Mouse (Mus musculus): ENCODE measurements around the gene Lrrk1. TPM values are rescaled to one million over a fixed set of nuclear protein-coding genes. Genes with fewer than 3 reads are reported as not detected.

Gene Lrrk1
- polyA plus RNA-seq, 1 experiment from 2014 or later: 16.2 TPM

GRCm38 (mm10) chr7:66292552-66293376, 95.4 kb downstream of the Lrrk1 start:
- no peak overlapping the region for H3K4me3 ChIP-seq
- H3K4me1 ChIP-seq: peaks cover 16% of the 10 kb centered on the region
- no peaks in the 10 kb centered on the region for H3K27me3 ChIP-seq
- ATAC-seq (ENCODE audit: insufficient number of reproducible peaks, low FRiP score, low TSS enrichment, low read depth): no peak
- peaks cover 57% of the 10 kb centered on the region for H3K36me3 ChIP-seq
- no peak overlapping the region for H3K4me2 ChIP-seq
- 59% methylated on average over 19 of the region's 19 CpGs for WGBS
- no peak overlapping the region for H3K27ac ChIP-seq
- H3K9ac ChIP-seq: no peak overlapping the region
- H3K9me3 ChIP-seq: no peaks in the 10 kb centered on the region

GRCm38 (mm10) chr7:66292010-66292409, 96.1 kb downstream of the Lrrk1 start:
- Histone ChIP-seq H3K4me2 (no peak overlapping the region), H3K9me3 (no peaks in the 10 kb centered on the region), H3K4me3 (no peak overlapping the region), H3K4me1 (peaks cover 12% of the 10 kb centered on the region), H3K27me3 (no peaks in the 10 kb centered on the region), H3K27ac (no peak overlapping the region), H3K9ac (no peak overlapping the region), H3K36me3 (peaks cover 64% of the 10 kb centered on the region)
- no peak for ATAC-seq (ENCODE audit: insufficient number of reproducible peaks, low FRiP score, low TSS enrichment, low read depth)
- 87% methylated on average over 8 of the region's 8 CpGs for WGBS

- Histone ChIP-seq H3K9ac (no peak overlapping the region), H3K36me3 (peaks cover 46% of the 10 kb centered on the region), H3K4me3 (no peak overlapping the region), H3K9me3 (no peaks in the 10 kb centered on the region), H3K27me3 (no peaks in the 10 kb centered on the region), H3K27ac (no peak overlapping the region), H3K4me2 (no peak overlapping the region), H3K4me1 (no peaks in the 10 kb centered on the region)
- ATAC-seq (ENCODE audit: insufficient number of reproducible peaks, low FRiP score, low TSS enrichment, low read depth): no peak
- 34% methylated on average over 10 of the region's 10 CpGs for WGBS
Measured at GRCm38 (mm10) chr7:66282984-66283612, 105.1 kb downstream of the Lrrk1 start.

- WGBS: 80% methylated on average over 12 of the region's 12 CpGs
- H3K27me3 ChIP-seq: no peaks in the 10 kb centered on the region
Measured at GRCm38 (mm10) chr7:66282265-66282664, 105.9 kb downstream of the Lrrk1 start.

GRCm38 (mm10) chr7:66278001-66278400, 110.1 kb downstream of the Lrrk1 start:
- H3K4me3 ChIP-seq: no peak overlapping the region
- H3K4me1 ChIP-seq: no peaks in the 10 kb centered on the region
- H3K9ac ChIP-seq: no peak overlapping the region
- no peaks in the 10 kb centered on the region for H3K27me3 ChIP-seq
- peaks cover 52% of the 10 kb centered on the region for H3K36me3 ChIP-seq
- WGBS: 91% methylated on average over 3 of the region's 3 CpGs
- H3K4me2 ChIP-seq: no peak overlapping the region
- H3K9me3 ChIP-seq: no peaks in the 10 kb centered on the region
- no peak overlapping the region for H3K27ac ChIP-seq
- ATAC-seq (ENCODE audit: insufficient number of reproducible peaks, low FRiP score, low TSS enrichment, low read depth): no peak

More at GRCm38 (mm10) chr7:66282265-66282664, 105.9 kb downstream of the Lrrk1 start:
- ATAC-seq (ENCODE audit: insufficient number of reproducible peaks, low FRiP score, low TSS enrichment, low read depth): no peak
- Histone ChIP-seq H3K4me3 (no peak overlapping the region), H3K9me3 (no peaks in the 10 kb centered on the region), H3K9ac (no peak overlapping the region), H3K27ac (no peak overlapping the region), H3K4me1 (no peaks in the 10 kb centered on the region), H3K36me3 (peaks cover 41% of the 10 kb centered on the region), H3K4me2 (no peak overlapping the region)

GRCm38 (mm10) chr7:66273494-66273893, 114.7 kb downstream of the Lrrk1 start:
- Histone ChIP-seq H3K9me3 (no peaks in the 10 kb centered on the region), H3K9ac (no peak overlapping the region), H3K27me3 (no peaks in the 10 kb centered on the region), H3K27ac (no peak overlapping the region), H3K4me3 (no peak overlapping the region), H3K36me3 (peaks cover 66% of the 10 kb centered on the region), H3K4me2 (no peak overlapping the region), H3K4me1 (no peaks in the 10 kb centered on the region)
- no peak for ATAC-seq (ENCODE audit: insufficient number of reproducible peaks, low FRiP score, low TSS enrichment, low read depth)
- WGBS: 93% methylated on average over 5 of the region's 5 CpGs

- H3K9ac ChIP-seq: no peak overlapping the region
- 71% methylated on average over 6 of the region's 6 CpGs for WGBS
- H3K27ac ChIP-seq: no peak overlapping the region
- ATAC-seq (ENCODE audit: insufficient number of reproducible peaks, low FRiP score, low TSS enrichment, low read depth): no peak
- H3K9me3 ChIP-seq: no peaks in the 10 kb centered on the region
- no peaks in the 10 kb centered on the region for H3K4me1 ChIP-seq
- H3K27me3 ChIP-seq: no peaks in the 10 kb centered on the region
- H3K36me3 ChIP-seq: peaks cover 56% of the 10 kb centered on the region
- no peak overlapping the region for H3K4me2 ChIP-seq
- no peak overlapping the region for H3K4me3 ChIP-seq
Measured at GRCm38 (mm10) chr7:66271226-66271625, 116.9 kb downstream of the Lrrk1 start.

- whole genome bisulfite sequencing: 88% methylated on average over 6 of the region's 6 CpGs
- no peak overlapping the region for H3K9ac ChIP-seq
- H3K4me1 ChIP-seq: 0 out of 2 replicates have a peak, but pooled peaks cover 4% of the 10 kb centered on the region
- no peak overlapping the region for H3K4me3 ChIP-seq
- no peaks in the 10 kb centered on the region for H3K27me3 ChIP-seq
- H3K4me2 ChIP-seq: no peak overlapping the region
- ATAC-seq (ENCODE audit: insufficient number of reproducible peaks, low FRiP score, low TSS enrichment, low read depth): no peak
- no peak overlapping the region for H3K27ac ChIP-seq
- H3K9me3 ChIP-seq: no peaks in the 10 kb centered on the region
- H3K36me3 ChIP-seq: peaks cover 55% of the 10 kb centered on the region
Measured at GRCm38 (mm10) chr7:66266942-66267850, 121.0 kb downstream of the Lrrk1 start.

- H3K36me3 ChIP-seq: peaks cover 54% of the 10 kb centered on the region
- H3K27ac ChIP-seq: no peak overlapping the region
- no peak for ATAC-seq (ENCODE audit: insufficient number of reproducible peaks, low FRiP score, low TSS enrichment, low read depth)
- H3K27me3 ChIP-seq: no peaks in the 10 kb centered on the region
- H3K4me2 ChIP-seq: no peak overlapping the region
- no peak overlapping the region for H3K9ac ChIP-seq
- H3K4me1 ChIP-seq: peaks cover 16% of the 10 kb centered on the region
- 68% methylated on average over 5 of the region's 5 CpGs for WGBS
- no peak overlapping the region for H3K4me3 ChIP-seq
- no peaks in the 10 kb centered on the region for H3K9me3 ChIP-seq
Measured at GRCm38 (mm10) chr7:66263421-66263820, 124.7 kb downstream of the Lrrk1 start.

GRCm38 (mm10) chr7:66262570-66263156, 125.5 kb downstream of the Lrrk1 start:
- peaks cover 57% of the 10 kb centered on the region for H3K36me3 ChIP-seq
- H3K4me3 ChIP-seq: no peak overlapping the region
- H3K4me2 ChIP-seq: no peak overlapping the region
- no peaks in the 10 kb centered on the region for H3K9me3 ChIP-seq
- H3K9ac ChIP-seq: no peak overlapping the region
- H3K4me1 ChIP-seq: peaks cover 16% of the 10 kb centered on the region
- H3K27ac ChIP-seq: no peak overlapping the region
- H3K27me3 ChIP-seq: no peaks in the 10 kb centered on the region
- ATAC-seq (ENCODE audit: insufficient number of reproducible peaks, low FRiP score, low TSS enrichment, low read depth): no peak
- WGBS: 94% methylated on average over 13 of the region's 13 CpGs

GRCm38 (mm10) chr7:66260763-66261390, 127.3 kb downstream of the Lrrk1 start:
- peaks cover 54% of the 10 kb centered on the region for H3K36me3 ChIP-seq
- 77% methylated on average over 7 of the region's 7 CpGs for WGBS
- H3K4me3 ChIP-seq: no peak overlapping the region
- ATAC-seq (ENCODE audit: insufficient number of reproducible peaks, low FRiP score, low TSS enrichment, low read depth): no peak
- H3K4me2 ChIP-seq: no peak overlapping the region
- peaks cover 16% of the 10 kb centered on the region for H3K4me1 ChIP-seq
- no peak overlapping the region for H3K9ac ChIP-seq
- no peak overlapping the region for H3K27ac ChIP-seq
- no peaks in the 10 kb centered on the region for H3K27me3 ChIP-seq
- no peaks in the 10 kb centered on the region for H3K9me3 ChIP-seq
